Mouse (Mus musculus): ENCODE results near the gene Cplx1. TPM values are rescaled to one million over a fixed set of nuclear protein-coding genes. Genes with fewer than 3 reads are reported as not detected.

Gene Cplx1
- polyA plus RNA-seq, 1 experiment: 0.25 TPM

- WGBS: 61% methylated on average over 3 of the region's 3 CpGs
- TF ChIP-seq POLR2A (IDR thresholded peaks at IDR 0.05; ENCODE audit: low read depth, low read length) (no peak), CTCF (IDR thresholded peaks at IDR 0.05; ENCODE audit: extremely low read depth, insufficient read length, insufficient replicate concordance, low read depth, low read length) (no peak)
- Histone ChIP-seq H3K27me3 (ENCODE audit: control insufficient read depth, insufficient read depth, low read length) (no peaks in the 10 kb centered on the region), H3K36me3 (ENCODE audit: control insufficient read depth, insufficient read depth, low read length) (peaks cover 19% of the 10 kb centered on the region), H3K4me1 (ENCODE audit: control insufficient read depth, insufficient read depth, insufficient read length, low read length) (no peaks in the 10 kb centered on the region; the same call in 1 of the 2 replicates), H3K27ac (ENCODE audit: insufficient read depth, low read depth, low read length) (no peak overlapping the region), H3K4me3 (ENCODE audit: low read depth, low read length) (no peak overlapping the region)
These were observed 14.5 kb upstream of the Cplx1 start for GRCm38 (mm10) chr5:108564346-108564745.

- WGBS: 27% methylated on average over 2 of the region's 2 CpGs
- no peak overlapping the region for H3K4me3 ChIP-seq (ENCODE audit: low read depth, low read length)
- no peaks in the 10 kb centered on the region for H3K4me1 ChIP-seq (ENCODE audit: control insufficient read depth, insufficient read depth, insufficient read length, low read length)
- peaks cover 5% of the 10 kb centered on the region; the same call in 1 of the 2 replicates for H3K36me3 ChIP-seq (ENCODE audit: control insufficient read depth, insufficient read depth, low read length)
- TF ChIP-seq POLR2A (IDR thresholded peaks at IDR 0.05; ENCODE audit: low read depth, low read length) (no peak), CTCF (IDR thresholded peaks at IDR 0.05; ENCODE audit: extremely low read depth, insufficient read length, insufficient replicate concordance, low read depth, low read length) (no peak)
- no peaks in the 10 kb centered on the region for H3K27me3 ChIP-seq (ENCODE audit: control insufficient read depth, insufficient read depth, low read length)
- no peak overlapping the region for H3K27ac ChIP-seq (ENCODE audit: insufficient read depth, low read depth, low read length)
These were observed 12.7 kb upstream of the Cplx1 start for GRCm38 (mm10) chr5:108562483-108562882.

GRCm38 (mm10) chr5:108556986-108557385 lies 7.2 kb upstream of the Cplx1 start:
- 74% methylated on average over 4 of the region's 4 CpGs for WGBS
- Histone ChIP-seq H3K4me1 (ENCODE audit: control insufficient read depth, insufficient read depth, insufficient read length, low read length) (no peaks in the 10 kb centered on the region), H3K4me3 (ENCODE audit: low read depth, low read length) (no peak overlapping the region), H3K36me3 (ENCODE audit: control insufficient read depth, insufficient read depth, low read length) (no peaks in the 10 kb centered on the region), H3K27me3 (ENCODE audit: control insufficient read depth, insufficient read depth, low read length) (no peaks in the 10 kb centered on the region), H3K27ac (ENCODE audit: insufficient read depth, low read depth, low read length) (no peak overlapping the region)
- TF ChIP-seq CTCF (IDR thresholded peaks at IDR 0.05; ENCODE audit: extremely low read depth, insufficient read length, insufficient replicate concordance, low read depth, low read length): no peak
- no peak for TF ChIP-seq POLR2A (IDR thresholded peaks at IDR 0.05; ENCODE audit: low read depth, low read length)

- no peaks in the 10 kb centered on the region for H3K36me3 ChIP-seq (ENCODE audit: control insufficient read depth, insufficient read depth, low read length)
- no peak for TF ChIP-seq CTCF (IDR thresholded peaks at IDR 0.05; ENCODE audit: extremely low read depth, insufficient read length, insufficient replicate concordance, low read depth, low read length)
- no peak for TF ChIP-seq POLR2A (IDR thresholded peaks at IDR 0.05; ENCODE audit: low read depth, low read length)
- no peaks in the 10 kb centered on the region for H3K4me1 ChIP-seq (ENCODE audit: control insufficient read depth, insufficient read depth, insufficient read length, low read length)
- 70% methylated on average over 1 of the region's 1 CpGs for WGBS
- H3K27ac ChIP-seq (ENCODE audit: insufficient read depth, low read depth, low read length): no peak overlapping the region
- no peak overlapping the region for H3K4me3 ChIP-seq (ENCODE audit: low read depth, low read length)
- H3K27me3 ChIP-seq (ENCODE audit: control insufficient read depth, insufficient read depth, low read length): peaks cover 13% of the 10 kb centered on the region
These were observed 4.2 kb upstream of the Cplx1 start for GRCm38 (mm10) chr5:108554041-108554440.

- no peak overlapping the region for H3K27ac ChIP-seq (ENCODE audit: insufficient read depth, low read depth, low read length)
- no peaks in the 10 kb centered on the region for H3K4me1 ChIP-seq (ENCODE audit: control insufficient read depth, insufficient read depth, insufficient read length, low read length)
- 6% methylated on average over 16 of the region's 16 CpGs for WGBS
- H3K4me3 ChIP-seq (ENCODE audit: low read depth, low read length): no peak overlapping the region; the same call in 1 of the 2 replicates
- peaks cover 15% of the 10 kb centered on the region for H3K27me3 ChIP-seq (ENCODE audit: control insufficient read depth, insufficient read depth, low read length)
- H3K36me3 ChIP-seq (ENCODE audit: control insufficient read depth, insufficient read depth, low read length): no peaks in the 10 kb centered on the region
- no peak for TF ChIP-seq CTCF (IDR thresholded peaks at IDR 0.05; ENCODE audit: extremely low read depth, insufficient read length, insufficient replicate concordance, low read depth, low read length)
- TF ChIP-seq POLR2A (IDR thresholded peaks at IDR 0.05; ENCODE audit: low read depth, low read length): no peak
These were observed 377 bp upstream of the Cplx1 start for GRCm38 (mm10) chr5:108550207-108550594.

DNA sequence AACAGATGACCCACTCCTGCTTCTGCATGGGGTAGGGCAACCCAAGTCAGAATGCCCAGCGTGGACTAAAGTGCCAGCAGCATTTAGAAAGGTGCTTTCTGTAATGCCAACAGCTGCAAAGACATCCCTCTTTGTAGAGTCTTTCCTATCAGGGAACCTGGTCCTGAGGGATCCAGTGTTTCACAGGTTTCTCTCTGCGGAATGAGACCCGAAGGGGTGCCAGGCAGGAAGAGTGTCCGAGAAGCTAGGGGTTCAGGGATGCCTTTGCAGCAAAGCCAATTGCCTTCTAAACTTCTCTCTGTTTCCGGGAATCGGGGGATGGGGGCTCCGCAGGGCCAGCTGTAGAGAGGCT lies 711 bp downstream of the Cplx1 start:
- TF ChIP-seq CTCF (IDR thresholded peaks at IDR 0.05; ENCODE audit: extremely low read depth, insufficient read length, insufficient replicate concordance, low read depth, low read length) (no peak), POLR2A (IDR thresholded peaks at IDR 0.05; ENCODE audit: low read depth, low read length) (no peak)
- Histone ChIP-seq H3K27ac (ENCODE audit: insufficient read depth, low read depth, low read length) (no peak overlapping the region), H3K36me3 (ENCODE audit: control insufficient read depth, insufficient read depth, low read length) (no peaks in the 10 kb centered on the region), H3K27me3 (ENCODE audit: control insufficient read depth, insufficient read depth, low read length) (peaks cover 15% of the 10 kb centered on the region), H3K4me1 (ENCODE audit: control insufficient read depth, insufficient read depth, insufficient read length, low read length) (no peaks in the 10 kb centered on the region), H3K4me3 (ENCODE audit: low read depth, low read length) (no peak overlapping the region)
- 20% methylated on average over 7 of the region's 7 CpGs for WGBS

DNA sequence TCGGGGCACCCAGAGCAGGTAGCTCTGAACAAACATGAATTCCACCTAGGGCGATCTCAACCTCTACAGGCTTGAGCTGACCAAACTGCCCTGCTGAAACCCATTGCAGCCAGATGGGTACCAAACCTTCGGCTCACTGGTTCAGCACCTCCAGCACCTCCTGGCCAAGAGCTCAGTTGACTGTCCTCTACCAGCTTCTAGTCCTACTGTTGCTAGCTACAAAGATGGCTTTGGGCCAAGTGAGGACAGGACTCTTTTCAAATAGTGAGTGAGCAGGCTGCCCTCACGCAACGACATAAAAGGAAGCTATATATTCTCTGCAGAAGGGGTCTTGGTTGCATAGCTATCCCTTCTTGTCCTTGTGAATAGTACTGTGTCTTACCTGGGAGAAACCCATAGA lies 2.2 kb downstream of the Cplx1 start:
- Histone ChIP-seq H3K27me3 (ENCODE audit: control insufficient read depth, insufficient read depth, low read length) (peaks cover 15% of the 10 kb centered on the region), H3K4me1 (ENCODE audit: control insufficient read depth, insufficient read depth, insufficient read length, low read length) (no peaks in the 10 kb centered on the region), H3K36me3 (ENCODE audit: control insufficient read depth, insufficient read depth, low read length) (no peaks in the 10 kb centered on the region), H3K4me3 (ENCODE audit: low read depth, low read length) (no peak overlapping the region), H3K27ac (ENCODE audit: insufficient read depth, low read depth, low read length) (no peak overlapping the region)
- no peak for TF ChIP-seq POLR2A (IDR thresholded peaks at IDR 0.05; ENCODE audit: low read depth, low read length)
- no peak for TF ChIP-seq CTCF (IDR thresholded peaks at IDR 0.05; ENCODE audit: extremely low read depth, insufficient read length, insufficient replicate concordance, low read depth, low read length)
- 84% methylated on average over 5 of the region's 5 CpGs for WGBS
